Mouse (Mus musculus) layer of hippocampus, postnatal 36 days (tissue): Measurements from ENCODE around the gene Galnt2. TPM values are rescaled to one million over a fixed set of nuclear protein-coding genes. Genes with fewer than 3 reads are reported as not detected.

ENCODE experiments used
- DNase-seq, 2 experiments: peaks; one replicate each; pipeline ENCODE4 v3.0.0; 2022
- total RNA-seq, 2 experiments: library from RNA; stranded (reverse); gene quantifications; 2 replicates each; pipeline ENCODE4 v1.2.3; 2021

The Galnt2 gene
- 10 to 100 TPM; 32.6 to 45.9 TPM for total RNA-seq

- peak; percentile 89 for DNase-seq
Measured at GRCm38 (mm10) chr8:124231176-124231484, at the start of gene Galnt2. Gene Galnt2, plus strand, starts transcription at chr8:124231391.

GRCm38 (mm10) chr8:124181751-124182150, 49.4 kb upstream of the Galnt2 start:
- DNase-seq, result no peak

- peak in 1 of 2 experiments; percentile 40 for DNase-seq
Measured at GRCm38 (mm10) chr8:124182224-124182623, 49.0 kb upstream of the Galnt2 start.

GRCm38 (mm10) chr8:124184078-124184477, 47.1 kb upstream of the Galnt2 start:
- DNase-seq, result no peak

- DNase-seq, result no peak
Measured at GRCm38 (mm10) chr8:124184507-124184906, 46.7 kb upstream of the Galnt2 start.

- no peak for DNase-seq
Measured at GRCm38 (mm10) chr8:124185081-124185480, 46.1 kb upstream of the Galnt2 start.

GRCm38 (mm10) chr8:124190388-124190787, 40.8 kb upstream of the Galnt2 start:
- DNase-seq, result no peak

GRCm38 (mm10) chr8:124192242-124192641, 38.9 kb upstream of the Galnt2 start:
- DNase-seq, result no peak

- peak in 1 of 2 experiments; percentile 31 for DNase-seq
Measured at GRCm38 (mm10) chr8:124192976-124193375, 38.2 kb upstream of the Galnt2 start.

GRCm38 (mm10) chr8:124193992-124194391, 37.2 kb upstream of the Galnt2 start:
- no peak for DNase-seq

- DNase-seq, result no peak
Measured at GRCm38 (mm10) chr8:124196195-124196594, 35.0 kb upstream of the Galnt2 start.

- DNase-seq, result no peak
Measured at GRCm38 (mm10) chr8:124196797-124197196, 34.4 kb upstream of the Galnt2 start.

- no peak for DNase-seq
Measured at GRCm38 (mm10) chr8:124198230-124198629, 33.0 kb upstream of the Galnt2 start.

- DNase-seq, result no peak
Measured at GRCm38 (mm10) chr8:124200400-124200799, 30.8 kb upstream of the Galnt2 start.

GRCm38 (mm10) chr8:124201706-124202105, 29.5 kb upstream of the Galnt2 start:
- DNase-seq, result no peak

GRCm38 (mm10) chr8:124202895-124203294, 28.3 kb upstream of the Galnt2 start:
- DNase-seq, result no peak

GRCm38 (mm10) chr8:124204001-124204601, 27.1 kb upstream of the Galnt2 start:
- no peak for DNase-seq

- DNase-seq, result no peak
Measured at GRCm38 (mm10) chr8:124212148-124212547, 19.0 kb upstream of the Galnt2 start.

- DNase-seq, result no peak
Measured at GRCm38 (mm10) chr8:124216951-124217350, 14.2 kb upstream of the Galnt2 start.

GRCm38 (mm10) chr8:124229883-124230282, 1.3 kb upstream of the Galnt2 start:
- DNase-seq, result no peak

GRCm38 (mm10) chr8:124230496-124231175, 555 bp upstream of the Galnt2 start:
- DNase-seq, result no peak

- DNase-seq, result peak; percentile 21 to 50
Measured at GRCm38 (mm10) chr8:124231485-124232279, 491 bp downstream of the Galnt2 start.

- no peak for DNase-seq
Measured at GRCm38 (mm10) chr8:124232280-124232600, 1.0 kb downstream of the Galnt2 start.

GRCm38 (mm10) chr8:124234496-124234895, 3.3 kb downstream of the Galnt2 start:
- no peak for DNase-seq
